Mouse (Mus musculus) midbrain, postnatal 0 days (tissue): ENCODE results near the gene Vipr1. TPM values are rescaled to one million over a fixed set of nuclear protein-coding genes. Genes with fewer than 3 reads are reported as not detected.

ENCODE experiments used
- ATAC-seq: fragments of 200-750 bp; cut with Nextera tagmentation; 2 replicates; pipeline ENCODE4 v1.8.0; 2017; ENCODE audit warnings: moderate number of reproducible peaks, mild to moderate bottlenecking, moderate TSS enrichment, moderate library complexity; ENCODE audit not compliant: low FRiP score
- DNase-seq: peaks from one replicate; pipeline ENCODE4 v3.0.0-alpha.2; 2015; ENCODE audit warnings: low spot score
- H3K27ac ChIP-seq: fragments of 300-500 bp; sonication (generic); 2 replicates; pipeline ENCODE4 v1.5.1; 2014; ENCODE audit warnings: low read depth, mild to moderate bottlenecking, low read length, mixed read lengths
- H3K27me3 ChIP-seq: fragments of 300-500 bp; sonication (generic); 2 replicates; pipeline ENCODE4 v1.6.1; 2014; ENCODE audit warnings: low read length, control low read depth, mixed read lengths; ENCODE audit not compliant: insufficient read depth
- H3K36me3 ChIP-seq: fragments of 300-500 bp; sonication (generic); 2 replicates; pipeline ENCODE4 v1.6.1; 2014; ENCODE audit warnings: low read length, control low read depth, mixed read lengths; ENCODE audit not compliant: insufficient read depth
- H3K4me1 ChIP-seq: fragments of 300-500 bp; sonication (generic); 2 replicates; pipeline ENCODE4 v1.6.1; 2014; ENCODE audit warnings: mild to moderate bottlenecking, control low read depth, antibody characterized with exemption, low read length, mixed read lengths; ENCODE audit not compliant: insufficient read depth
- H3K4me2 ChIP-seq: fragments of 300-500 bp; sonication (generic); 2 replicates; pipeline ENCODE4 v1.6.1; 2014; ENCODE audit warnings: low read depth, mild to moderate bottlenecking, low read length, mixed read lengths; ENCODE audit not compliant: poor library complexity, severe bottlenecking
- H3K4me3 ChIP-seq: fragments of 300-500 bp; sonication (generic); 2 replicates; pipeline ENCODE4 v1.5.1; 2014; ENCODE audit warnings: low read depth, mild to moderate bottlenecking, low read length, moderate library complexity
- H3K9ac ChIP-seq: fragments of 300-500 bp; sonication (generic); replicated peaks from 2 replicates; pipeline ENCODE4 v1.6.1; 2014; ENCODE audit warnings: mild to moderate bottlenecking, low read length, moderate library complexity, mixed read lengths; ENCODE audit not compliant: poor library complexity, severe bottlenecking
- H3K9me3 ChIP-seq: fragments of 300-500 bp; sonication (generic); 2 replicates; pipeline ENCODE4 v1.6.1; 2016; ENCODE audit warnings: low read length, control low read depth
- CTCF ChIP-seq: IDR thresholded peaks from 2 replicates; pipeline ENCODE4 v1.5.1; 2016; ENCODE audit warnings: antibody characterized with exemption, mild to moderate bottlenecking
- WGBS: fragments of 180-500 bp; shearing (Covaris S2); extraction: QIAGEN DNeasy Blood & Tissue Kit; methylation state at CpG from one replicate; pipeline ENCODE4 v1.1.7; 2014; 5-methylcytosine and 5-hydroxymethylcytosine counted together
- polyA plus RNA-seq: library from polyadenylated mRNA; unstranded; fragments of >200 nt; fragmentation: Nextera tagmentation; extraction: Ambion mirVana; gene quantifications from 2 replicates; pipeline ENCODE4 v1.2.1, GENCODE M21; 2015
- total RNA-seq: library from RNA; depleted of rRNA; stranded (reverse); fragments of >200 nt; gene quantifications from 2 replicates; pipeline ENCODE4 v1.2.3, GENCODE M21; 2014

Gene Vipr1
- total and polyA plus RNA-seq, 2 experiments from 2014 or later, result 0.26 to 0.82 TPM

GRCm38 (mm10) chr9:121666957-121667630 is 24.6 kb downstream of the Vipr1 start:
- H3K36me3 ChIP-seq, result no peaks in the 10 kb centered on the region
- H3K4me2 ChIP-seq, result no peak overlapping the region
- no peak overlapping the region for H3K4me3 ChIP-seq
- no peaks in the 10 kb centered on the region for H3K9me3 ChIP-seq
- ATAC-seq, result no peak
- TF ChIP-seq CTCF, result no peak
- WGBS, result 63% methylated on average over 16 of the region's 16 CpGs
- H3K27ac ChIP-seq, result no peak overlapping the region
- H3K9ac ChIP-seq, result no peak overlapping the region
- peak; percentile 69 for DNase-seq
- peaks cover 6% of the 10 kb centered on the region; the same call in 1 of the 2 replicates for H3K4me1 ChIP-seq
- no peaks in the 10 kb centered on the region for H3K27me3 ChIP-seq

- Histone ChIP-seq H3K9me3 (no peaks in the 10 kb centered on the region), H3K9ac (no peak overlapping the region), H3K4me2 (no peak overlapping the region), H3K4me3 (no peak overlapping the region), H3K27me3 (no peaks in the 10 kb centered on the region), H3K27ac (no peak overlapping the region), H3K36me3 (no peaks in the 10 kb centered on the region), H3K4me1 (peaks cover 6% of the 10 kb centered on the region; the same call in 1 of the 2 replicates)
- 63% methylated on average over 11 of the region's 11 CpGs for WGBS
- DNase-seq, result no peak
- ATAC-seq, result no peak
- TF ChIP-seq CTCF, result no peak
Measured at GRCm38 (mm10) chr9:121667822-121668221, 25.3 kb downstream of the Vipr1 start.

- peak overlapping the region; percentile 66 for H3K4me2 ChIP-seq
- H3K27ac ChIP-seq, result no peak overlapping the region
- no peaks in the 10 kb centered on the region for H3K9me3 ChIP-seq
- H3K4me1 ChIP-seq, result peaks cover 6% of the 10 kb centered on the region; the same call in 1 of the 2 replicates
- H3K36me3 ChIP-seq, result no peaks in the 10 kb centered on the region
- H3K27me3 ChIP-seq, result no peaks in the 10 kb centered on the region
- under 1% methylated on average over 28 of the region's 28 CpGs for WGBS
- DNase-seq, result peak; percentile 72
- ATAC-seq, result peak; percentile 48; the same call in 1 of the 2 replicates
- peak overlapping the region; percentile 54 for H3K9ac ChIP-seq
- peak; percentile 86 for TF ChIP-seq CTCF
- peak overlapping the region; percentile 43 for H3K4me3 ChIP-seq
Measured at GRCm38 (mm10) chr9:121669348-121669791, 26.9 kb downstream of the Vipr1 start.

- H3K27ac ChIP-seq, result no peak overlapping the region
- DNase-seq (peak; percentile 80), ATAC-seq (no peak)
- no peak overlapping the region for H3K9ac ChIP-seq
- H3K9me3 ChIP-seq, result no peaks in the 10 kb centered on the region
- peak; percentile 80 for TF ChIP-seq CTCF
- peaks cover 6% of the 10 kb centered on the region; the same call in 1 of the 2 replicates for H3K4me1 ChIP-seq
- no peak overlapping the region for H3K4me2 ChIP-seq
- no peak overlapping the region for H3K4me3 ChIP-seq
- WGBS, result 21% methylated on average over 7 of the region's 7 CpGs
- no peaks in the 10 kb centered on the region for H3K27me3 ChIP-seq
- H3K36me3 ChIP-seq, result no peaks in the 10 kb centered on the region
Measured at GRCm38 (mm10) chr9:121671300-121671699, 28.8 kb downstream of the Vipr1 start.

GRCm38 (mm10) chr9:121672311-121672710 is 29.8 kb downstream of the Vipr1 start:
- ATAC-seq (no peak), DNase-seq (no peak)
- no peak overlapping the region for H3K27ac ChIP-seq
- no peaks in the 10 kb centered on the region for H3K27me3 ChIP-seq
- 66% methylated on average over 5 of the region's 5 CpGs for WGBS
- H3K4me3 ChIP-seq, result no peak overlapping the region
- H3K9ac ChIP-seq, result no peak overlapping the region
- no peaks in the 10 kb centered on the region for H3K36me3 ChIP-seq
- H3K4me2 ChIP-seq, result no peak overlapping the region
- H3K9me3 ChIP-seq, result no peaks in the 10 kb centered on the region
- TF ChIP-seq CTCF, result no peak
- peaks cover 6% of the 10 kb centered on the region; the same call in 1 of the 2 replicates for H3K4me1 ChIP-seq

- no peak for TF ChIP-seq CTCF
- H3K27ac ChIP-seq, result no peak overlapping the region
- H3K27me3 ChIP-seq, result no peaks in the 10 kb centered on the region
- H3K4me3 ChIP-seq, result no peak overlapping the region
- no peaks in the 10 kb centered on the region for H3K36me3 ChIP-seq
- DNase-seq (no peak), ATAC-seq (no peak)
- H3K4me1 ChIP-seq, result peaks cover 6% of the 10 kb centered on the region; the same call in 1 of the 2 replicates
- WGBS, result 87% methylated on average over 5 of the region's 5 CpGs
- H3K9me3 ChIP-seq, result no peaks in the 10 kb centered on the region
- no peak overlapping the region for H3K9ac ChIP-seq
- H3K4me2 ChIP-seq, result no peak overlapping the region
Measured at GRCm38 (mm10) chr9:121673716-121674115, 31.2 kb downstream of the Vipr1 start.
